Mouse (Mus musculus) liver, embryonic 16.5 days (tissue): ENCODE results near the gene Zfp518b. TPM values are rescaled to one million over a fixed set of nuclear protein-coding genes. Genes with fewer than 3 reads are reported as not detected.

ENCODE experiments used
- ATAC-seq: fragments of 200-750 bp; cut with Nextera tagmentation; 2 replicates; pipeline ENCODE4 v1.8.0; 2017; ENCODE audit warnings: low read depth, mild to moderate bottlenecking, moderate number of reproducible peaks, moderate library complexity
- H3K27ac ChIP-seq: fragments of 300-500 bp; sonication (generic); 2 replicates; pipeline ENCODE4 v1.5.1; 2014; ENCODE audit warnings: mild to moderate bottlenecking, low read length
- H3K27me3 ChIP-seq: fragments of 300-500 bp; sonication (generic); 2 replicates; pipeline ENCODE4 v1.6.1; 2014; ENCODE audit warnings: low read depth, low read length, mixed read lengths; ENCODE audit not compliant: control insufficient read depth, insufficient read depth
- H3K36me3 ChIP-seq: fragments of 300-500 bp; sonication (generic); 2 replicates; pipeline ENCODE4 v1.6.1; 2014; ENCODE audit warnings: mild to moderate bottlenecking; ENCODE audit not compliant: control insufficient read depth, insufficient read depth
- H3K4me1 ChIP-seq: fragments of 300-500 bp; sonication (generic); 2 replicates; pipeline ENCODE4 v1.6.1; 2014; ENCODE audit warnings: low read depth, low read length, mixed read lengths; ENCODE audit not compliant: control insufficient read depth
- H3K4me2 ChIP-seq: fragments of 300-500 bp; sonication (generic); 2 replicates; pipeline ENCODE4 v1.6.1; 2014; ENCODE audit warnings: low read depth, low read length, mixed read lengths
- H3K4me3 ChIP-seq: fragments of 300-500 bp; sonication (generic); 2 replicates; pipeline ENCODE4 v1.5.1; 2014; ENCODE audit warnings: low read depth, mild to moderate bottlenecking, low read length
- H3K9ac ChIP-seq: fragments of 300-500 bp; sonication (generic); 2 replicates; pipeline ENCODE4 v1.6.1; 2014; ENCODE audit warnings: low read depth, low read length
- H3K9me3 ChIP-seq: fragments of 300-500 bp; sonication (generic); replicated peaks from 2 replicates; pipeline ENCODE4 v1.6.1; 2016; ENCODE audit warnings: low read length; ENCODE audit not compliant: control insufficient read depth
- WGBS: fragments of 180-500 bp; shearing (Covaris S2); extraction: QIAGEN DNeasy Blood & Tissue Kit; methylation state at CpG from one replicate; pipeline ENCODE4 v1.1.7; 2014; ENCODE audit not compliant: insufficient replicate concordance; 5-methylcytosine and 5-hydroxymethylcytosine counted together
- polyA plus RNA-seq: library from polyadenylated mRNA; unstranded; fragments of >200 nt; fragmentation: Nextera tagmentation; extraction: Ambion mirVana; gene quantifications from 2 replicates; pipeline ENCODE4 v1.2.1, GENCODE M21; 2015

Zfp518b gene
- polyA plus RNA-seq, 1 experiment from 2014 or later = 1.7 TPM

GRCm38 (mm10) chr5:38618908-38619307 is 65.7 kb downstream of the Zfp518b start:
- no peak for ATAC-seq
- 49% methylated on average over 3 of the region's 3 CpGs for WGBS

More at GRCm38 (mm10) chr5:38618908-38619307, 65.7 kb downstream of the Zfp518b start:
- no peaks in the 10 kb centered on the region for H3K36me3 ChIP-seq
- no peak overlapping the region for H3K4me3 ChIP-seq
- no peaks in the 10 kb centered on the region for H3K9me3 ChIP-seq
- no peaks in the 10 kb centered on the region for H3K27me3 ChIP-seq
- no peak overlapping the region for H3K27ac ChIP-seq
- H3K4me2 ChIP-seq = no peak overlapping the region
- no peaks in the 10 kb centered on the region for H3K4me1 ChIP-seq
- H3K9ac ChIP-seq = no peak overlapping the region

Other genes with a start within 250 kb of the Zfp518b start
- gene Slc2a9, start 181.7 kb downstream of the Zfp518b start, polyA plus RNA-seq = 3.6 and 4.0 TPM in 2 replicates
- gene Wdr1, start 121.6 kb downstream of the Zfp518b start, polyA plus RNA-seq = 74.4 and 76.7 TPM in 2 replicates
- 0.05 TPM in 1 of 2 replicates, not detected in the other for gene Clnk, start 192.0 kb upstream of the Zfp518b start, polyA plus RNA-seq